Mouse (Mus musculus) midbrain, embryonic 13.5 days (tissue): ENCODE measurements around the gene Cd209b. TPM values are rescaled to one million over a fixed set of nuclear protein-coding genes. Genes with fewer than 3 reads are reported as not detected.

Source experiments
- ATAC-seq: fragments of 200-750 bp; cut with Nextera tagmentation; 2 replicates; pipeline ENCODE4 v1.8.0; 2017; ENCODE audit warnings: mild to moderate bottlenecking, moderate TSS enrichment, moderate library complexity
- H3K27ac ChIP-seq: fragments of 300-500 bp; sonication (generic); 2 replicates; pipeline ENCODE4 v1.5.1; 2015; ENCODE audit warnings: inconsistent platforms, mild to moderate bottlenecking, moderate library complexity
- H3K27me3 ChIP-seq: fragments of 300-500 bp; sonication (generic); 2 replicates; pipeline ENCODE4 v1.6.1; 2015; ENCODE audit warnings: mild to moderate bottlenecking, inconsistent platforms
- H3K36me3 ChIP-seq: fragments of 300-500 bp; sonication (generic); 2 replicates; pipeline ENCODE4 v1.6.1; 2015; ENCODE audit warnings: mild to moderate bottlenecking, inconsistent platforms
- H3K4me1 ChIP-seq: fragments of 300-500 bp; sonication (generic); replicated peaks from 2 replicates; pipeline ENCODE4 v1.6.1; 2015; ENCODE audit warnings: inconsistent platforms
- H3K4me2 ChIP-seq: fragments of 300-500 bp; sonication (generic); replicated peaks from 2 replicates; pipeline ENCODE4 v1.6.1; 2015; ENCODE audit warnings: moderate library complexity, mild to moderate bottlenecking, inconsistent platforms
- H3K4me3 ChIP-seq: fragments of 300-500 bp; sonication (generic); replicated peaks from 2 replicates; pipeline ENCODE4 v1.5.1; 2015; ENCODE audit warnings: mild to moderate bottlenecking, inconsistent platforms
- H3K9ac ChIP-seq: fragments of 300-500 bp; sonication (generic); replicated peaks from 2 replicates; pipeline ENCODE4 v1.6.1; 2015; ENCODE audit warnings: mild to moderate bottlenecking, inconsistent platforms
- H3K9me3 ChIP-seq: fragments of 300-500 bp; sonication (generic); 2 replicates; pipeline ENCODE4 v1.6.1; 2016; ENCODE audit warnings: mild to moderate bottlenecking, inconsistent platforms
- WGBS: fragments of 180-500 bp; shearing (Covaris S2); methylation state at CpG from one replicate; pipeline ENCODE4 v1.1.7; 2015; 5-methylcytosine and 5-hydroxymethylcytosine counted together
- polyA plus RNA-seq: library from polyadenylated mRNA; unstranded; fragments of >200 nt; fragmentation: Nextera tagmentation; extraction: Ambion mirVana; gene quantifications from 2 replicates; pipeline ENCODE4 v1.2.1, GENCODE M21; 2015

Cd209b gene
- polyA plus RNA-seq = not detected in 2 replicates

- H3K27me3 ChIP-seq = no peaks in the 10 kb centered on the region
- H3K9ac ChIP-seq = no peak within 1 kb of the TSS
- ATAC-seq = no peak
- H3K27ac ChIP-seq = no peak within 1 kb of the TSS
- 88% methylated on average over 3 of the region's 3 CpGs for WGBS
- no peaks in the 10 kb centered on the region for H3K4me1 ChIP-seq
- H3K9me3 ChIP-seq = peaks cover 40% of the 10 kb centered on the region
- H3K4me3 ChIP-seq = no peak within 1 kb of the TSS
- no peaks in the 10 kb centered on the region for H3K36me3 ChIP-seq
- H3K4me2 ChIP-seq = no peak within 1 kb of the TSS
Observed at GRCm38 (mm10) chr8:3926744-3927143, at the start of gene Cd209b. Gene Cd209b (minus strand): TSS chr8:3926844.

DNA sequence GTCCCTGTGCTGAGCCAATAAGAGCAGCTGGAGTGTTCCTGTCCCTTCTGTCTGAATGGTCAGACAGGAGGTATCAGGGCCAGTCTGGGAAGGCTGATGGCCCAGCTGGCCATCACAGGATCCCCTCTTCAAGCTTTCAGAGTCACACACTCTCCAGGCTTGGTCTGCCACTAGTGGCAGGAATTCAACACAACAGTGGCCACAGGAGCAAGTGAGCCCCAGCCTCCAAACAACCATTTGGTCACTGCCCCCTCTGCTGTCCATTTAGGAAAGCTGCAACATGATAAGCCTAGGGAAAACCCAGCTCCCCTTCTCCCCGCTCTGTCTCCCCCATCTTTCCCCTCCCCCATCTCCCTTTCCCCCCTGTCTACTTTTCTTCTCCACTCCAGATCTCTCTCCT is 29.4 kb upstream of the Cd209b start:
- Histone ChIP-seq H3K4me3 (no peak overlapping the region), H3K36me3 (no peaks in the 10 kb centered on the region), H3K4me2 (no peak overlapping the region), H3K9me3 (peaks cover 40% of the 10 kb centered on the region), H3K27me3 (no peaks in the 10 kb centered on the region), H3K27ac (no peak overlapping the region), H3K4me1 (no peaks in the 10 kb centered on the region), H3K9ac (no peak overlapping the region)
- 50% methylated on average over 1 of the region's 1 CpGs for WGBS
- ATAC-seq = no peak

DNA sequence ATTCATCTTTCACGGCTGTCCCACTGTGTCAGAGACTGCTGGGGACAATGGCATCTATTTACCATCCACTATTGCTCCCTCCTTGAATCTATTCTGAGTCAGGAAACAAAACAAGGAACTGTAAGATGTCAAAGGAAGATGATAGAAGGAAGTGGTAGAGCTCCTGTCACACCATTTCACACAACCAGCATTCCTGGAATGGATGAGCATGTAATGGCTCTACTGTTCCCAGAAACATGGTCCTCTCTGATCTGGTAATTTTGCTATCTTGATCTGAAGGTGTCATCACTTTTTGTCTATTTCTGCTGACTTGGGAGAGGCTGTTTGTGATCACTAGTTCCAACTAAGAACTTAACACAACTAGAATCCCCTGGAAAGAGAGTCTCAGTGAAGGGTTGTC is 28.0 kb upstream of the Cd209b start, which contains the start of gene Cd209c:
TSS of gene Cd209c (minus strand) at position 101 of the 400 bp plus-strand sequence.
- Histone ChIP-seq H3K9ac (no peak within 1 kb of the TSS), H3K36me3 (no peaks in the 10 kb centered on the region), H3K4me2 (no peak within 1 kb of the TSS), H3K4me1 (no peaks in the 10 kb centered on the region), H3K27me3 (no peaks in the 10 kb centered on the region), H3K4me3 (no peak within 1 kb of the TSS), H3K9me3 (peaks cover 34% of the 10 kb centered on the region), H3K27ac (no peak within 1 kb of the TSS)
- ATAC-seq = no peak
- WGBS = 84% methylated on average over 1 of the region's 1 CpGs

DNA sequence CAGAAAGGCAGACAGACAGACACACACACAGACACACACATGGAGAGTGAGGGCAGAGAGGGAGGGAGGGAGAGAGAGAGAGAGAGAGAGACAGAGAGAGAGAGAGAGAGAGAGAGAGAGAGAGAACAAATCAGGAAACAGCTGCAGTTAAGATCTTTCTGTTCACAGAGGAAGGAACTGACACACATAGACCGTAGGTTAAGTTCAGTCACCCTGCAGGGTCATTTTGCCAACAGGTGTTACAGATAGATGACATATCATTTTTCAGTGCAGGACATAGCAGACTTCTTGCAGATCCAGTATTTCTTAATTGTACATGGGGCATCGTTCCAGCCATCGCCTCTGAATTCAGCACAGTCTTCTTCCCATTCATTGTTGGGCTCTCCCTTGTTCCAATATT is 13.4 kb upstream of the Cd209b start:
- ATAC-seq = no peak
- Histone ChIP-seq H3K4me2 (no peak overlapping the region), H3K9me3 (peaks cover 37% of the 10 kb centered on the region), H3K27ac (no peak overlapping the region), H3K9ac (no peak overlapping the region), H3K4me3 (no peak overlapping the region), H3K4me1 (no peaks in the 10 kb centered on the region), H3K27me3 (no peaks in the 10 kb centered on the region), H3K36me3 (no peaks in the 10 kb centered on the region)
- 87% methylated on average over 3 of the region's 3 CpGs for WGBS

DNA sequence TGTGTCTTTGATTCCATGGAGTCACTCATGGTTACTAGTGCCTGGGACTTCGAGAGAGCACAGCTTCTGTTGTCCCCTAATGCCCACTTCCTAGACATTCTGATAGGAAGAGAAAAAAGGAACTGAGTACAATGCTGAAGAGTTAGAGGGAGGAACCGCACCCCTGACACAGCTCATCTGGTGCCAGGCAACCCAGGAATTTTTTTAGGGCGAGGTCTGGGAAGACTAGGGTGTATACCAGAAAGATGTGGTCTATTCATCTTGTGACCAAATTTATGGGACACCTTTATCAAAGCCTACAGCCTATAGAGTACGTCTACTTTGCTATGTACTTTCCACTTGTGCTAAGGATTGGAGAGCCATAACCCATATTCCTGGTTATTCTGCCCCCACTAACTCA is 48.2 kb downstream of the Cd209b start, which contains the start of gene Cd209d:
TSS of gene Cd209d (minus strand) at position 101 of the 400 bp plus-strand sequence.
- Histone ChIP-seq H3K9me3 (peaks cover 44% of the 10 kb centered on the region), H3K9ac (no peak within 1 kb of the TSS), H3K27me3 (no peaks in the 10 kb centered on the region), H3K4me3 (no peak within 1 kb of the TSS), H3K4me1 (no peaks in the 10 kb centered on the region), H3K4me2 (no peak within 1 kb of the TSS), H3K36me3 (no peaks in the 10 kb centered on the region), H3K27ac (no peak within 1 kb of the TSS)
- WGBS = 70% methylated on average over 4 of the region's 4 CpGs
- no peak for ATAC-seq

DNA sequence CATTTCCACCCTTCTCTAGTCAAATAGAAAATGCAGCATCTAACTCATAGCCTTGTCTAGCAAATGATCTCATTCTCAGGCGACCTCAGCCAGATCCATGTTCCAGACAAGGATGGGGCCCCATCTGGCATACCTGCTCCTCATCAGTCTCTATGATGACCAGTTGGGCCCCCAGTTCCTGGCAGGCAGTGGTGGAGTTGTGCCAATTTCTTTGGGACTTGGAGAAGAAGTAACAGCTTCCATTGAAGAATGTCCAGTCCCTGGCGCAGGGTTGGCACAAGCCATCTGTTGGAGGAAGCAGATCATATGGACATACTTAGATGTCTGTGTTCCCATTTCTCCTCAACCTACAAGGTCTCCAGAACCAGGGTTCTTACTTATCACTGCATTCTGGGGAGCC is 50.5 kb downstream of the Cd209b start:
- 73% methylated on average over 2 of the region's 2 CpGs for WGBS
- H3K4me2 ChIP-seq = no peak overlapping the region

More for the DNA sequence above, 50.5 kb downstream of the Cd209b start:
- Histone ChIP-seq H3K27me3 (no peaks in the 10 kb centered on the region), H3K36me3 (no peaks in the 10 kb centered on the region), H3K4me1 (no peaks in the 10 kb centered on the region), H3K27ac (no peak overlapping the region), H3K9ac (no peak overlapping the region), H3K9me3 (peaks cover 53% of the 10 kb centered on the region), H3K4me3 (no peak overlapping the region)
- no peak for ATAC-seq

Other genes starting within 250 kb of the Cd209b start
- gene Fcer2a, start 232.7 kb downstream of the Cd209b start, polyA plus RNA-seq = 0.23 and 0.61 TPM in 2 replicates
- gene Clec4g, start 206.2 kb downstream of the Cd209b start, polyA plus RNA-seq = not detected in 2 replicates
- gene Cd209a, start 177.9 kb downstream of the Cd209b start, polyA plus RNA-seq = not detected in 2 replicates
- not detected in 2 replicates for gene Cd209e, start 72.5 kb downstream of the Cd209b start, polyA plus RNA-seq
- not detected in 2 replicates for gene Cd209d, start 48.3 kb downstream of the Cd209b start, polyA plus RNA-seq
- gene Cd209c, start 27.9 kb upstream of the Cd209b start, polyA plus RNA-seq = 0.40 and 0.75 TPM in 2 replicates
- 0.23 TPM in 1 of 2 replicates, not detected in the other for gene Cd209f, start 179.0 kb upstream of the Cd209b start, polyA plus RNA-seq
- gene Cd209g, start 207.3 kb upstream of the Cd209b start, polyA plus RNA-seq = not detected in 2 replicates
- gene Evi5l, start 239.7 kb upstream of the Cd209b start, polyA plus RNA-seq = 91.4 and 92.5 TPM in 2 replicates